Mouse (Mus musculus): ENCODE measurements at regions not wholly inside any gene's neighbourhood (a gene's known extent, or its start where the extent isn't known, plus 50 kb on each side); places are given as distances from the start of the nearest gene placed in this dataset.
A peak's percentile ranks its signal among the peaks of the same experiment; 100 is the strongest.

- no peaks in the 10 kb centered on the region for H3K27me3 ChIP-seq
- 47% methylated on average over 5 of the region's 5 CpGs for WGBS
- ATAC-seq (ENCODE audit: borderline replicate concordance, extremely low read depth, low FRiP score, low TSS enrichment) = peak; percentile 91
- no peaks in the 10 kb centered on the region for H3K4me1 ChIP-seq
- no peak overlapping the region for H3K27ac ChIP-seq
- H3K36me3 ChIP-seq = no peaks in the 10 kb centered on the region
- H3K4me3 ChIP-seq = no peak overlapping the region
- no peak overlapping the region for H3K9ac ChIP-seq
- H3K4me2 ChIP-seq = no peak overlapping the region
- H3K9me3 ChIP-seq = no peaks in the 10 kb centered on the region
Observed at GRCm38 (mm10) chr1:146955688-146956214, 461.2 kb downstream of the Brinp3 start.

GRCm38 (mm10) chr1:146956347-146956746, 461.8 kb downstream of the Brinp3 start:
- H3K4me2 ChIP-seq = no peak overlapping the region
- no peaks in the 10 kb centered on the region for H3K36me3 ChIP-seq
- peak; percentile 62; the same call in 1 of the 2 replicates for ATAC-seq (ENCODE audit: borderline replicate concordance, extremely low read depth, low FRiP score, low TSS enrichment)
- H3K9me3 ChIP-seq = no peaks in the 10 kb centered on the region
- no peaks in the 10 kb centered on the region for H3K4me1 ChIP-seq
- H3K4me3 ChIP-seq = no peak overlapping the region
- no peak overlapping the region for H3K27ac ChIP-seq
- no peak overlapping the region for H3K9ac ChIP-seq
- no peaks in the 10 kb centered on the region for H3K27me3 ChIP-seq

GRCm38 (mm10) chr1:146960448-146960847, 465.9 kb downstream of the Brinp3 start:
- Histone ChIP-seq H3K9me3 (no peaks in the 10 kb centered on the region), H3K9ac (no peak overlapping the region)
- 76% methylated on average over 3 of the region's 3 CpGs for WGBS

GRCm38 (mm10) chr1:146967534-146967933, 473.0 kb downstream of the Brinp3 start:
- Histone ChIP-seq H3K36me3 (no peaks in the 10 kb centered on the region), H3K4me1 (no peaks in the 10 kb centered on the region), H3K4me3 (no peak overlapping the region), H3K9me3 (no peaks in the 10 kb centered on the region), H3K27me3 (no peaks in the 10 kb centered on the region), H3K4me2 (no peak overlapping the region), H3K27ac (no peak overlapping the region), H3K9ac (no peak overlapping the region)
- no peak for ATAC-seq (ENCODE audit: borderline replicate concordance, extremely low read depth, low FRiP score, low TSS enrichment)

More at GRCm38 (mm10) chr1:146960448-146960847, 465.9 kb downstream of the Brinp3 start:
- no peak overlapping the region for H3K27ac ChIP-seq
- no peak overlapping the region for H3K4me3 ChIP-seq
- no peak overlapping the region for H3K4me2 ChIP-seq
- H3K27me3 ChIP-seq = no peaks in the 10 kb centered on the region
- H3K4me1 ChIP-seq = no peaks in the 10 kb centered on the region
- no peaks in the 10 kb centered on the region for H3K36me3 ChIP-seq
- no peak for ATAC-seq (ENCODE audit: borderline replicate concordance, extremely low read depth, low FRiP score, low TSS enrichment)

GRCm38 (mm10) chr1:146967993-146968392, 473.4 kb downstream of the Brinp3 start:
- Histone ChIP-seq H3K4me1 (no peaks in the 10 kb centered on the region), H3K9ac (no peak overlapping the region), H3K36me3 (no peaks in the 10 kb centered on the region), H3K27me3 (no peaks in the 10 kb centered on the region), H3K4me3 (no peak overlapping the region), H3K4me2 (no peak overlapping the region), H3K9me3 (no peaks in the 10 kb centered on the region), H3K27ac (no peak overlapping the region)
- ATAC-seq (ENCODE audit: borderline replicate concordance, extremely low read depth, low FRiP score, low TSS enrichment) = no peak
- 67% methylated on average over 2 of the region's 2 CpGs for WGBS

- WGBS = 62% methylated on average over 5 of the region's 5 CpGs
- Histone ChIP-seq H3K4me3 (no peak overlapping the region), H3K4me2 (no peak overlapping the region), H3K4me1 (no peaks in the 10 kb centered on the region), H3K27ac (no peak overlapping the region), H3K9me3 (no peaks in the 10 kb centered on the region), H3K27me3 (no peaks in the 10 kb centered on the region), H3K36me3 (no peaks in the 10 kb centered on the region), H3K9ac (no peak overlapping the region)
- no peak for ATAC-seq (ENCODE audit: borderline replicate concordance, extremely low read depth, low FRiP score, low TSS enrichment)
Observed at GRCm38 (mm10) chr1:146983433-146984186, 489.1 kb downstream of the Brinp3 start.

GRCm38 (mm10) chr1:147000018-147000417, 505.5 kb downstream of the Brinp3 start:
- no peaks in the 10 kb centered on the region for H3K36me3 ChIP-seq
- no peak overlapping the region for H3K4me3 ChIP-seq
- no peak overlapping the region for H3K4me2 ChIP-seq
- H3K27me3 ChIP-seq = no peaks in the 10 kb centered on the region
- WGBS = 38% methylated on average over 2 of the region's 2 CpGs
- H3K4me1 ChIP-seq = no peaks in the 10 kb centered on the region
- H3K9ac ChIP-seq = no peak overlapping the region
- no peaks in the 10 kb centered on the region for H3K9me3 ChIP-seq
- H3K27ac ChIP-seq = no peak overlapping the region
- ATAC-seq (ENCODE audit: borderline replicate concordance, extremely low read depth, low FRiP score, low TSS enrichment) = no peak

- H3K4me1 ChIP-seq = no peaks in the 10 kb centered on the region
- WGBS = 58% methylated on average over 2 of the region's 2 CpGs
Observed at GRCm38 (mm10) chr1:147047714-147048113, 553.2 kb downstream of the Brinp3 start.

GRCm38 (mm10) chr1:147058504-147058903, 563.9 kb downstream of the Brinp3 start:
- WGBS = 51% methylated on average over 2 of the region's 2 CpGs
- H3K27ac ChIP-seq = no peak overlapping the region
- no peaks in the 10 kb centered on the region for H3K9me3 ChIP-seq
- H3K36me3 ChIP-seq = no peaks in the 10 kb centered on the region
- H3K4me1 ChIP-seq = no peaks in the 10 kb centered on the region
- no peak overlapping the region for H3K4me2 ChIP-seq
- H3K9ac ChIP-seq = no peak overlapping the region
- no peak for ATAC-seq (ENCODE audit: borderline replicate concordance, extremely low read depth, low FRiP score, low TSS enrichment)
- H3K4me3 ChIP-seq = no peak overlapping the region
- H3K27me3 ChIP-seq = no peaks in the 10 kb centered on the region

More at GRCm38 (mm10) chr1:147047714-147048113, 553.2 kb downstream of the Brinp3 start:
- Histone ChIP-seq H3K4me2 (no peak overlapping the region), H3K27me3 (no peaks in the 10 kb centered on the region), H3K9ac (no peak overlapping the region), H3K4me3 (no peak overlapping the region), H3K36me3 (no peaks in the 10 kb centered on the region), H3K27ac (no peak overlapping the region), H3K9me3 (no peaks in the 10 kb centered on the region)
- ATAC-seq (ENCODE audit: borderline replicate concordance, extremely low read depth, low FRiP score, low TSS enrichment) = no peak

GRCm38 (mm10) chr1:147074166-147074565, 579.6 kb downstream of the Brinp3 start:
- H3K9me3 ChIP-seq = no peaks in the 10 kb centered on the region; the same call in 1 of the 2 replicates
- no peaks in the 10 kb centered on the region for H3K27me3 ChIP-seq
- ATAC-seq (ENCODE audit: borderline replicate concordance, extremely low read depth, low FRiP score, low TSS enrichment) = no peak
- H3K4me1 ChIP-seq = no peaks in the 10 kb centered on the region
- 82% methylated on average over 11 of the region's 11 CpGs for WGBS
- no peak overlapping the region for H3K4me3 ChIP-seq
- no peak overlapping the region for H3K9ac ChIP-seq
- no peaks in the 10 kb centered on the region for H3K36me3 ChIP-seq
- H3K27ac ChIP-seq = no peak overlapping the region
- no peak overlapping the region for H3K4me2 ChIP-seq

- no peak for ATAC-seq (ENCODE audit: borderline replicate concordance, extremely low read depth, low FRiP score, low TSS enrichment)
- no peaks in the 10 kb centered on the region for H3K4me1 ChIP-seq
- 52% methylated on average over 5 of the region's 5 CpGs for WGBS
Observed at GRCm38 (mm10) chr1:147084129-147084799, 589.7 kb downstream of the Brinp3 start.

GRCm38 (mm10) chr1:147125541-147125940, 631.0 kb downstream of the Brinp3 start:
- H3K9ac ChIP-seq = no peak overlapping the region
- no peak for ATAC-seq (ENCODE audit: borderline replicate concordance, extremely low read depth, low FRiP score, low TSS enrichment)

More at GRCm38 (mm10) chr1:147084129-147084799, 589.7 kb downstream of the Brinp3 start:
- Histone ChIP-seq H3K27me3 (no peaks in the 10 kb centered on the region), H3K4me3 (no peak overlapping the region), H3K4me2 (no peak overlapping the region), H3K27ac (no peak overlapping the region), H3K36me3 (no peaks in the 10 kb centered on the region), H3K9me3 (no peaks in the 10 kb centered on the region), H3K9ac (no peak overlapping the region)

More at GRCm38 (mm10) chr1:147125541-147125940, 631.0 kb downstream of the Brinp3 start:
- no peak overlapping the region for H3K4me3 ChIP-seq
- H3K4me1 ChIP-seq = no peaks in the 10 kb centered on the region
- H3K4me2 ChIP-seq = no peak overlapping the region
- H3K9me3 ChIP-seq = no peaks in the 10 kb centered on the region
- no peak overlapping the region for H3K27ac ChIP-seq
- H3K27me3 ChIP-seq = no peaks in the 10 kb centered on the region
- H3K36me3 ChIP-seq = no peaks in the 10 kb centered on the region

All from lung, embryonic 15.5 days (tissue).